Mouse (Mus musculus) cerebellum, postnatal 14 days (tissue): ENCODE measurements around the gene Gapvd1.
"Not testable (repeated sequence)": the region's sequence is repeated elsewhere in the genome, so short reads cannot be mapped to it uniquely, and the experiment has no call there.

Experiments used
- DNase-seq, 2 experiments: peaks; one replicate each; pipeline ENCODE4 v3.0.0; 2021; ENCODE audit warnings: mixed read lengths in 2 of 2

Gene Gapvd1

GRCm38 (mm10) chr2:34754551-34755358 lies at the start of gene Gapvd1:
TSS of gene Gapvd1 (minus strand) at chr2:34755232.
- DNase-seq = peak; percentile 30 to 34

- peak in 1 of 2 experiments; percentile 45 for DNase-seq
Observed at GRCm38 (mm10) chr2:34804815-34805214, 49.8 kb upstream of the Gapvd1 start.

GRCm38 (mm10) chr2:34804172-34804571 lies 49.1 kb upstream of the Gapvd1 start:
- no peak for DNase-seq

- no peak for DNase-seq
Observed at GRCm38 (mm10) chr2:34803746-34804145, 48.7 kb upstream of the Gapvd1 start.

GRCm38 (mm10) chr2:34802565-34803245 lies 47.7 kb upstream of the Gapvd1 start:
- DNase-seq = peak; percentile 45 to 50

- peak; percentile 97 to 98 for DNase-seq
Observed at GRCm38 (mm10) chr2:34801516-34802482, 46.8 kb upstream of the Gapvd1 start.

- DNase-seq = no peak
Observed at GRCm38 (mm10) chr2:34800371-34800770, 45.3 kb upstream of the Gapvd1 start.

- DNase-seq = peak; percentile 81 to 82
Observed at GRCm38 (mm10) chr2:34799357-34800256, 44.6 kb upstream of the Gapvd1 start, which contains the start of gene Rabepk. TSS of gene Rabepk (minus strand) at chr2:34799912.

- DNase-seq = no peak
Observed at GRCm38 (mm10) chr2:34795426-34795825, 40.4 kb upstream of the Gapvd1 start.

GRCm38 (mm10) chr2:34794511-34794910 lies 39.5 kb upstream of the Gapvd1 start:
- DNase-seq = no peak

GRCm38 (mm10) chr2:34792543-34792942 lies 37.5 kb upstream of the Gapvd1 start:
- not testable (repeated sequence) for DNase-seq

GRCm38 (mm10) chr2:34790282-34790681 lies 35.2 kb upstream of the Gapvd1 start:
- no peak for DNase-seq

- peak; percentile 45 to 56 for DNase-seq
Observed at GRCm38 (mm10) chr2:34784085-34784484, 29.1 kb upstream of the Gapvd1 start.

- DNase-seq = no peak
Observed at GRCm38 (mm10) chr2:34783064-34784020, 28.3 kb upstream of the Gapvd1 start.

- no peak for DNase-seq
Observed at GRCm38 (mm10) chr2:34777237-34777868, 22.3 kb upstream of the Gapvd1 start.

- no peak for DNase-seq
Observed at GRCm38 (mm10) chr2:34774493-34774892, 19.5 kb upstream of the Gapvd1 start.

GRCm38 (mm10) chr2:34773673-34774072 lies 18.6 kb upstream of the Gapvd1 start:
- DNase-seq = no peak

- DNase-seq = no peak
Observed at GRCm38 (mm10) chr2:34772252-34773235, 17.5 kb upstream of the Gapvd1 start.
